Mouse (Mus musculus) forebrain, embryonic 11.5 days (tissue): ENCODE data around the gene Lrrc1. TPM values are rescaled to one million over a fixed set of nuclear protein-coding genes. Genes with fewer than 3 reads are reported as not detected.

Experiments used
- ATAC-seq: fragments of 200-750 bp; cut with Nextera tagmentation; replicated peaks from 2 replicates; pipeline ENCODE4 v1.8.0; 2017; ENCODE audit warnings: moderate TSS enrichment; ENCODE audit not compliant: low FRiP score
- DNase-seq: peaks from one replicate; pipeline ENCODE4 v3.0.0-alpha.2; 2017; ENCODE audit warnings: low spot score
- H3K27ac ChIP-seq: fragments of 300-500 bp; sonication (generic); 2 replicates; pipeline ENCODE4 v1.5.1; 2014; ENCODE audit warnings: low read depth, low read length
- H3K27me3 ChIP-seq: fragments of 300-500 bp; sonication (generic); 2 replicates; pipeline ENCODE4 v1.6.1; 2014; ENCODE audit warnings: mild to moderate bottlenecking, low read length, mixed read lengths; ENCODE audit not compliant: control insufficient read depth, insufficient read depth
- H3K36me3 ChIP-seq: fragments of 300-500 bp; sonication (generic); 2 replicates; pipeline ENCODE4 v1.6.1; 2014; ENCODE audit warnings: mild to moderate bottlenecking, low read length, moderate library complexity, mixed read lengths; ENCODE audit not compliant: control insufficient read depth, insufficient read depth
- H3K4me1 ChIP-seq: fragments of 300-500 bp; sonication (generic); replicated peaks from 2 replicates; pipeline ENCODE4 v1.6.1; 2014; ENCODE audit warnings: low read length, mixed read lengths; ENCODE audit not compliant: control insufficient read depth, insufficient read depth
- H3K4me2 ChIP-seq: fragments of 300-500 bp; sonication (generic); 2 replicates; pipeline ENCODE4 v1.6.1; 2014; ENCODE audit warnings: low read depth, mild to moderate bottlenecking, low read length, moderate library complexity, mixed read lengths; ENCODE audit not compliant: severe bottlenecking
- H3K4me3 ChIP-seq: fragments of 300-500 bp; sonication (generic); 2 replicates; pipeline ENCODE4 v1.5.1; 2014; ENCODE audit warnings: low read depth, low read length
- H3K9ac ChIP-seq: fragments of 300-500 bp; sonication (generic); 2 replicates; pipeline ENCODE4 v1.6.1; 2014; ENCODE audit warnings: low read length
- H3K9me3 ChIP-seq: fragments of 300-500 bp; sonication (generic); 2 replicates; pipeline ENCODE4 v1.6.1; 2016; ENCODE audit warnings: low read length, mixed read lengths; ENCODE audit not compliant: control insufficient read depth
- whole genome bisulfite sequencing: fragments of 180-500 bp; shearing (Covaris S2); extraction: QIAGEN DNeasy Blood & Tissue Kit; methylation state at CpG from one replicate; pipeline ENCODE4 v1.1.7; 2014; 5-methylcytosine and 5-hydroxymethylcytosine counted together
- polyA plus RNA-seq: library from polyadenylated mRNA; unstranded; fragments of >200 nt; fragmentation: Nextera tagmentation; extraction: Ambion mirVana; gene quantifications from 2 replicates; pipeline ENCODE4 v1.2.1, GENCODE M21; 2014

Lrrc1 gene
- polyA plus RNA-seq, 1 experiment from 2014 or later: 22.9 TPM

- Histone ChIP-seq H3K4me3 (no peak overlapping the region), H3K9me3 (no peaks in the 10 kb centered on the region), H3K4me2 (no peak overlapping the region), H3K9ac (no peak overlapping the region), H3K36me3 (no peaks in the 10 kb centered on the region; the same call in 1 of the 2 replicates), H3K4me1 (no peaks in the 10 kb centered on the region), H3K27ac (no peak overlapping the region), H3K27me3 (no peaks in the 10 kb centered on the region)
- ATAC-seq: no peak
- DNase-seq: peak; percentile 44
- 68% methylated on average over 4 of the region's 4 CpGs for WGBS
These were observed 81.5 kb downstream of the Lrrc1 start for GRCm38 (mm10) chr9:77463195-77463594.

GRCm38 (mm10) chr9:77461371-77461915 lies 83.2 kb downstream of the Lrrc1 start:
- ATAC-seq (no peak), DNase-seq (peak; percentile 32)
- WGBS: 82% methylated on average over 9 of the region's 9 CpGs
- Histone ChIP-seq H3K36me3 (no peaks in the 10 kb centered on the region; the same call in 1 of the 2 replicates), H3K9ac (no peak overlapping the region), H3K4me1 (no peaks in the 10 kb centered on the region), H3K9me3 (no peaks in the 10 kb centered on the region), H3K4me3 (no peak overlapping the region), H3K4me2 (no peak overlapping the region), H3K27me3 (no peaks in the 10 kb centered on the region), H3K27ac (no peak overlapping the region)

GRCm38 (mm10) chr9:77460408-77460807 lies 84.3 kb downstream of the Lrrc1 start:
- WGBS: 92% methylated on average over 14 of the region's 14 CpGs
- Histone ChIP-seq H3K4me1 (peaks cover 2% of the 10 kb centered on the region; the same call in 1 of the 2 replicates), H3K36me3 (no peaks in the 10 kb centered on the region; the same call in 1 of the 2 replicates), H3K27ac (no peak overlapping the region), H3K4me2 (no peak overlapping the region), H3K4me3 (no peak overlapping the region), H3K9me3 (no peaks in the 10 kb centered on the region), H3K9ac (no peak overlapping the region), H3K27me3 (no peaks in the 10 kb centered on the region)
- DNase-seq (no peak), ATAC-seq (no peak)

DNA sequence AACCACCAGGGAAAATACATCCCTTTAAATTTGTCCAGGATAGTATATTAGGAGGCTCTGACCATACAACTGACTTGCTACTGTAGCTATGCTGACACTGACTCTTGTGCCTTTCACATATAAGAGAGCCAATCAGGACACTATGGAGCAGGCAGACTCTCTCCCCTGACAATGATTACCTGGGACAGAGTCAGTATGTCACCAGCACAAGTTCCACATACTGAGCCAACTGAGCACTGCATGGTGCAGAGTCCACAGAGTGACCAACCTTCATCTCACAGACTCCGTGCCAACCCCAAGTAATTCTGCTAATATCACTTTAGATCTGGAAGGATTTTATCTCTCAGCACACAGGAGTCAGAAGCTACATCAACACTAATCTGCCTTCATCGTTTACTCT lies 85.3 kb downstream of the Lrrc1 start:
- Histone ChIP-seq H3K36me3 (no peaks in the 10 kb centered on the region; the same call in 1 of the 2 replicates), H3K27me3 (no peaks in the 10 kb centered on the region), H3K27ac (no peak overlapping the region), H3K4me2 (no peak overlapping the region), H3K4me3 (no peak overlapping the region), H3K9me3 (no peaks in the 10 kb centered on the region), H3K9ac (no peak overlapping the region), H3K4me1 (peaks cover 2% of the 10 kb centered on the region; the same call in 1 of the 2 replicates)
- ATAC-seq (no peak), DNase-seq (no peak)
- 86% methylated on average over 2 of the region's 2 CpGs for WGBS

- no peaks in the 10 kb centered on the region; the same call in 1 of the 2 replicates for H3K36me3 ChIP-seq
- no peak overlapping the region for H3K4me2 ChIP-seq
- ATAC-seq (peak; percentile 31; the same call in 1 of the 2 replicates), DNase-seq (no peak)
- 74% methylated on average over 13 of the region's 13 CpGs for WGBS
- no peaks in the 10 kb centered on the region for H3K27me3 ChIP-seq
- H3K9ac ChIP-seq: no peak overlapping the region
- H3K4me1 ChIP-seq: peaks cover 3% of the 10 kb centered on the region; the same call in 1 of the 2 replicates
- H3K9me3 ChIP-seq: no peaks in the 10 kb centered on the region
- no peak overlapping the region for H3K27ac ChIP-seq
- H3K4me3 ChIP-seq: no peak overlapping the region
These were observed 88.4 kb downstream of the Lrrc1 start for GRCm38 (mm10) chr9:77456169-77456826.

GRCm38 (mm10) chr9:77455439-77456168 lies 89.1 kb downstream of the Lrrc1 start:
- Histone ChIP-seq H3K4me1 (peaks cover 3% of the 10 kb centered on the region; the same call in 1 of the 2 replicates), H3K9ac (no peak overlapping the region), H3K9me3 (no peaks in the 10 kb centered on the region), H3K27me3 (no peaks in the 10 kb centered on the region), H3K4me2 (no peak overlapping the region), H3K27ac (no peak overlapping the region), H3K4me3 (no peak overlapping the region), H3K36me3 (no peaks in the 10 kb centered on the region; the same call in 1 of the 2 replicates)
- DNase-seq (no peak), ATAC-seq (0 out of 2 replicates have a peak, but pooled peaks have one; percentile 14)
- 74% methylated on average over 19 of the region's 19 CpGs for WGBS

GRCm38 (mm10) chr9:77452046-77452807 lies 92.4 kb downstream of the Lrrc1 start:
- no peak for DNase-seq
- 62% methylated on average over 12 of the region's 12 CpGs for WGBS
- Histone ChIP-seq H3K4me3 (no peak overlapping the region), H3K4me2 (no peak overlapping the region), H3K9ac (no peak overlapping the region), H3K4me1 (peaks cover 3% of the 10 kb centered on the region; the same call in 1 of the 2 replicates), H3K9me3 (no peaks in the 10 kb centered on the region), H3K27ac (no peak overlapping the region), H3K36me3 (no peaks in the 10 kb centered on the region; the same call in 1 of the 2 replicates), H3K27me3 (no peaks in the 10 kb centered on the region)
- ATAC-seq: peak; percentile 34; the same call in 1 of the 2 replicates

- H3K9me3 ChIP-seq: no peaks in the 10 kb centered on the region
- ATAC-seq (no peak), DNase-seq (no peak)
- H3K4me2 ChIP-seq: no peak overlapping the region
- WGBS: 93% methylated on average over 2 of the region's 2 CpGs
- H3K36me3 ChIP-seq: no peaks in the 10 kb centered on the region
- no peaks in the 10 kb centered on the region for H3K27me3 ChIP-seq
- no peak overlapping the region for H3K4me3 ChIP-seq
- no peak overlapping the region for H3K27ac ChIP-seq
- no peak overlapping the region for H3K9ac ChIP-seq
- H3K4me1 ChIP-seq: 0 out of 2 replicates have a peak, but pooled peaks cover 2% of the 10 kb centered on the region
These were observed 94.2 kb downstream of the Lrrc1 start for GRCm38 (mm10) chr9:77450447-77450846.
